22 mouse cellular contexts compared by ENCODE assay signal in the genomic region with DNA sequence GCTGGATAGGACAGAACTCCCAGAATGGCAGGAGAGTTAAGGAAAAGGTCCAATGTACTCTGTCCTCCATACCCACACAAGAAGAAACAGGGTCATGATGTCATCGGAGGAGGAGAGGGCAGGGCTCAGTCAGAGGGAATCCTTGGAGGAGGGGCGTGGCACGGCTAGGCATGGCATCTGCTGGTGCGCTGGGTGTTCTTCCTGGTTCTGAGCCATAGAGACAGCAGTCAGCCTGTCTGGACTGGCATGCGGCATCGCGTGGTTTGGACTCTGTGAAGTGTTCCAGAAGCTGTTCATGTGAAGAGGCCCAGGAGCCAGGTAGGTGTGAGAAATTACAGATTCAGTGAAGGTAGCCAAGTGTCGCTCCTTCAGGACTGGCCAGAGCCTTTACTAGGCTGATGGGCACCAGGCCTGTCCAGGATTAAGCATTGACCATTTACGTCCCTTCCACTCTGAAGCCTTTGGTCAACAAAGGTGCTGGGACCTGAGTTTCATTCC. TPM values are rescaled to one million over a fixed set of nuclear protein-coding genes. Genes with fewer than 3 reads are reported as not detected.
"Had no signal": no experiment of that assay in that cellular context is flagged by ENCODE, and none has a peak within 500 bp of the region (broad histone marks: within the 10 kb centered on the region; RNA-seq: fewer than 3 reads in every experiment).

No protein-coding gene starts in this region.

- H3K4me1 ChIP-seq: midbrain, embryonic 13.5 days had no signal

- H3K36me3 ChIP-seq: midbrain, embryonic 13.5 days had no signal

- H3K4me2 ChIP-seq: liver, embryonic 11.5 days; lung, embryonic 14.5 days; midbrain, embryonic 13.5 days had no signal

- H3K27me3 ChIP-seq: midbrain, embryonic 13.5 days had no signal

- H3K27ac ChIP-seq: kidney, postnatal 0 days; layer of hippocampus, adult 2 months; liver, embryonic 14.5 days; macrophage; midbrain, embryonic 13.5 days had no signal

- H3K9ac ChIP-seq: liver, embryonic 14.5 days; liver, postnatal 0 days; lung, embryonic 14.5 days; midbrain, embryonic 13.5 days had no signal

- H3K9me3 ChIP-seq: midbrain, embryonic 13.5 days had no signal

- DNase-seq: kidney, adult 11 months; kidney, adult 9 months; kidney, postnatal 25 days; layer of hippocampus, adult 9-11 months; liver, postnatal 0 days; lung, embryonic 14.5 days; thymus, adult 2 months; thymus, postnatal 25 days had no signal

- H3K4me3 ChIP-seq: layer of hippocampus, adult 2 months; midbrain, embryonic 13.5 days had no signal

- ATAC-seq: liver, postnatal 0 days; lung, postnatal 0 days; midbrain, embryonic 13.5 days had no signal

RNA-seq across cellular contexts. Expression of gene Myl2, which starts 14.6 kb away (rescaled TPM):
- total RNA-seq: left cerebral cortex, postnatal 25 days had no signal
- polyA plus RNA-seq: macrophage; small intestine, adult 2 months had no signal

RNA-seq across cellular contexts. Expression of gene Ccdc63, which starts 25.3 kb away (rescaled TPM):
- total RNA-seq: midbrain, postnatal 0 days had no signal
- polyA plus RNA-seq: kidney, postnatal 0 days; large intestine, adult 2 months; limb, embryonic 11.5 days; midbrain, embryonic 13.5 days; midbrain, postnatal 0 days; neural tube, embryonic 11.5 days; stomach, embryonic 16.5 days had no signal
